Mouse (Mus musculus): ENCODE data around the gene Borcs7. TPM values are rescaled to one million over a fixed set of nuclear protein-coding genes. Genes with fewer than 3 reads are reported as not detected.

Borcs7 gene
- polyA plus RNA-seq, 1 experiment from 2014 or later, result 16.2 TPM

DNA sequence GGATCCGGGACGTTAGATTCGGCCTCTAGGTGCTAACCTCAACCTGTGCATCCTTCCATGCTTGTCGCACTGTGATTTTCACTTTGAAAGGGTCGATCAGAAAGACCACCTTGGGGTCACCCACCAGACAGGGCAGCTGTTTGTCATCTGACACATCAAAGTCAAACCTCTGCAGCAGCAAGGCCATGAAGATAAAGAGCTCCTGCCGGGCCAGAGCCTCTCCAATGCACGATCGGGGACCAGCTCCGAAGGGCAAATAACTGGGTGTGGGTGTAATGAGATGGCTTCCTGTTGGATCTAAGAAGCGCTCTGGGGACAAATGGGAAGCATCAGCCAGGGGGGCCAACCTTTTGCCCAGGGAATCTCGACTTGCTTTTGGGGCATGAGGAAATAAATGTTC lies 22.4 kb upstream of the Borcs7 start:
- 37% methylated on average over 11 of the region's 11 CpGs for WGBS
- Histone ChIP-seq H3K9ac (no peak overlapping the region), H3K9me3 (no peaks in the 10 kb centered on the region), H3K4me2 (no peak overlapping the region), H3K4me1 (no peaks in the 10 kb centered on the region), H3K36me3 (no peaks in the 10 kb centered on the region), H3K27ac (no peak overlapping the region), H3K27me3 (0 out of 2 replicates have a peak, but pooled peaks cover 3% of the 10 kb centered on the region), H3K4me3 (no peak overlapping the region)
- no peak for ATAC-seq (ENCODE audit: borderline replicate concordance, extremely low read depth, low FRiP score, low TSS enrichment)

DNA sequence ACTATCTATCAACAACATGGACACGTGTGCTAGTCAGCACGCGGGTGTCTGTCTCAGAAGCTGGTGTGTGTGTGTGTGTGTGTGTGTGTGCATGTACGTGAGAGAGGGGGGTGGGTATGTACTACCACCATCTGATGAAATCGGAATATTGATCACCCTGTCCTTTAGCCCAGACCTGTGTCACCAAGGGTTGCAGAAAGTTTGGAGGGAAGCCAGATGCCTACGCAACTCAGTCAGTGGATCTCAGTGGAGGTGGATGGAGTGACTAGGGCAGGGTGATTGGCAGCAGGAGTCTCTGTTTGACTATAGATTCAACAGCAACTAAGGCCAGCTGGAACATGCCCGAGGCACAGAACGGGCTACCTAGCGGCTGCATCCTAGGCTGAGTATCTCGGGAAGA lies 21.4 kb upstream of the Borcs7 start:
- H3K27ac ChIP-seq, result no peak overlapping the region
- no peaks in the 10 kb centered on the region for H3K9me3 ChIP-seq
- 0 out of 2 replicates have a peak, but pooled peaks cover 3% of the 10 kb centered on the region for H3K27me3 ChIP-seq
- no peaks in the 10 kb centered on the region for H3K4me1 ChIP-seq
- 79% methylated on average over 10 of the region's 10 CpGs for WGBS
- no peak overlapping the region for H3K4me2 ChIP-seq
- no peak for ATAC-seq (ENCODE audit: borderline replicate concordance, extremely low read depth, low FRiP score, low TSS enrichment)
- H3K4me3 ChIP-seq, result no peak overlapping the region
- no peaks in the 10 kb centered on the region for H3K36me3 ChIP-seq
- H3K9ac ChIP-seq, result no peak overlapping the region

DNA sequence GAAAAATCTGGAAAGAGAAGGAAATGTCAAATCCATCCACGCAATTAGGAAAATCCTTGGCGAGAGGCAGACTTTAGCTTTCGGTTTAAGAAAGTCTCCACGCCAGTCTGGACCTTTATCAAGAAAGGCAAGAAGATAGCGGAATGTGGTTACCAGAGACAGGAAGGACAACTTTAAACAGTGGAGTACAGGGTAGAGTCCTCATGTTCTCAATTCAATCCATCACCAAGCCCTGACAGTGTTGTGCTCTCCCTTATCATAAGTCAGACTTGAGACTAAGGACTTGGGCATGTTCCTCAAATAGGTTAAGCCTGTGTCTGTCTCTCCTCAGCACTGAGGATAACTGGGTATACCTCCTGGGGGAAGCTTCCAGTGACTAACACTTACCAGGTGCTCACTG lies 19.9 kb upstream of the Borcs7 start:
- no peak overlapping the region for H3K27ac ChIP-seq
- no peaks in the 10 kb centered on the region for H3K36me3 ChIP-seq
- H3K9me3 ChIP-seq, result no peaks in the 10 kb centered on the region
- H3K9ac ChIP-seq, result no peak overlapping the region
- H3K4me2 ChIP-seq, result no peak overlapping the region
- 51% methylated on average over 5 of the region's 5 CpGs for WGBS
- 0 out of 2 replicates have a peak, but pooled peaks cover 3% of the 10 kb centered on the region for H3K27me3 ChIP-seq
- no peaks in the 10 kb centered on the region for H3K4me1 ChIP-seq
- no peak for ATAC-seq (ENCODE audit: borderline replicate concordance, extremely low read depth, low FRiP score, low TSS enrichment)
- no peak overlapping the region for H3K4me3 ChIP-seq

DNA sequence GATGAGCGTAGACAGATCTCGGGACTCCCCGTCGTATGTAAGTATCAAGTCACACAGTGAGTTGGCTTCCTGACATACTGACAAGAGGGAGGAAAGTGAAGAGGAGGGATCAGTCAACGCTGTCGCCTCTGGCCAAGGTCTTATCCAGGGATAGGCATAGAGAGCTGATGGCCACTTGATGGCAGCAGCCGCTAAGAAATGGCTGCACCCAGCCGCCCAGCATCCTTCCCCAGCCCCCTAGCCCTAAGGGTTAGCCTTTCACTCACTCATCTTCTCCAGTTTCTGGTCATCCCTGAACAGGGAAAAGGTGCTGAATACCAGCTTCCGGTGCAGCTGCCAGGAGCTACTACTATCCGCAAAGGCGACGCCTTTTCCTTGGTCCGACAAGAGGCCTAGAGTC lies 19.0 kb upstream of the Borcs7 start:
- no peak overlapping the region for H3K4me3 ChIP-seq
- ATAC-seq (ENCODE audit: borderline replicate concordance, extremely low read depth, low FRiP score, low TSS enrichment), result peak; percentile 64; the same call in 1 of the 2 replicates
- 0 out of 2 replicates have a peak, but pooled peaks cover 3% of the 10 kb centered on the region for H3K27me3 ChIP-seq
- no peak overlapping the region for H3K27ac ChIP-seq
- no peak overlapping the region for H3K4me2 ChIP-seq
- H3K9ac ChIP-seq, result no peak overlapping the region
- 23% methylated on average over 13 of the region's 13 CpGs for WGBS
- H3K4me1 ChIP-seq, result no peaks in the 10 kb centered on the region
- H3K36me3 ChIP-seq, result no peaks in the 10 kb centered on the region
- H3K9me3 ChIP-seq, result no peaks in the 10 kb centered on the region

DNA sequence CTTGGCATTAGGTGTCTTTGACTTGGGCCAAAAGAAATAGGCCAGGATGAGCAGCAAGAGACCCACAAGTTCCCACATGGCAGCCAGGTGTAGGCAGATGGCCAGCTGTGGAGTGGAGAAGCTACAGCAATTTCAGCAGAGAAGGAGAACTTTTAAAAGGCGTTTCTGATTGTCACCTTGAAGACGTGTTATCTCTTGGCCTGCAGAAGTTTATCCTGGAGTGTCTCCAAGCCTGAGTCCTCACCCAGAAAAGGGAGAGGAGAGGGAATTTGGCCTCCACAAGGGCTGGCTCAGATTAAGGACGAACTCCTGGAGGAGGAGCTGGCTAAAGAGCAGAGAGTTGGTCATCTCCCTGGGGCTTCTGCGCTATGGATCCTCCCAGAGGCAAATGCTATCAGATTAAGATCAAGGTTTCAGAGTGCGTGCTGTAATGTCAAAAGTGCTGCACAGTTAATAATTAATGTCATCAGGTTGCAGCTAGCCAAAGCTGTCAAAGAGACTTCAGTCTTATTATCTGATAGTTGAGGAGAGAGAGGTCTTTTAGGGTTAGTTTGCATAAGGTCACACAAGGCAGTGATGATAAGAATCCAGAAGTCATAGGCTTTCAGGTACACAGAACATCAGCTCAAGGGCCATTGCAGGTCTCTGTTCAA lies 16.8 kb upstream of the Borcs7 start, which contains the start of gene Cyp17a1:
TSS of gene Cyp17a1 (minus strand) at position 407 of the 653 bp plus-strand sequence.
- Histone ChIP-seq H3K4me2 (no peak within 1 kb of the TSS), H3K4me1 (no peaks in the 10 kb centered on the region), H3K9ac (no peak within 1 kb of the TSS), H3K4me3 (no peak within 1 kb of the TSS), H3K9me3 (no peaks in the 10 kb centered on the region), H3K27ac (no peak within 1 kb of the TSS), H3K27me3 (0 out of 2 replicates have a peak, but pooled peaks cover 3% of the 10 kb centered on the region), H3K36me3 (no peaks in the 10 kb centered on the region)
- ATAC-seq (ENCODE audit: borderline replicate concordance, extremely low read depth, low FRiP score, low TSS enrichment), result no peak
- WGBS, result 27% methylated on average over 5 of the region's 5 CpGs

DNA sequence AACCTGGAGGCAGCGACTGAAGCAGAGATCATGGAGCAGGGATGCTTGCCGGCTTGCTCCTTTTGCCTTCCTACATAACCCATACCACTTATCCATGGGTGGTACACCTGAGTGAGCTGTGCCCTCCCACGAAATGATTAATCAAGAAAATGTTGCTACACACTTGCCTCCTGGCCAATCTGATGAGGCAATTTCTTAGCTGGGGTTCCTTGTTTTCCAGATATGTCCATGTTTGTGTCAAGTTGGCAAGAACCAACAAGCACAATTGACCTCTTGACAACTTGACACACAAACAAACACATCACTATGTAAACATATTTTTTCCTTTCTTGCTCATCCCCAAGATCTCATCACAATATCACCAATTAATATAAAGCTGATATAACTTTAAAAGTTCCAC lies 14.1 kb upstream of the Borcs7 start:
- H3K36me3 ChIP-seq, result no peaks in the 10 kb centered on the region
- no peaks in the 10 kb centered on the region for H3K9me3 ChIP-seq
- H3K4me3 ChIP-seq, result no peak overlapping the region
- H3K4me1 ChIP-seq, result no peaks in the 10 kb centered on the region
- WGBS, result 76% methylated on average over 3 of the region's 3 CpGs
- H3K27ac ChIP-seq, result no peak overlapping the region
- no peak for ATAC-seq (ENCODE audit: borderline replicate concordance, extremely low read depth, low FRiP score, low TSS enrichment)
- no peaks in the 10 kb centered on the region for H3K27me3 ChIP-seq
- H3K9ac ChIP-seq, result no peak overlapping the region
- no peak overlapping the region for H3K4me2 ChIP-seq

DNA sequence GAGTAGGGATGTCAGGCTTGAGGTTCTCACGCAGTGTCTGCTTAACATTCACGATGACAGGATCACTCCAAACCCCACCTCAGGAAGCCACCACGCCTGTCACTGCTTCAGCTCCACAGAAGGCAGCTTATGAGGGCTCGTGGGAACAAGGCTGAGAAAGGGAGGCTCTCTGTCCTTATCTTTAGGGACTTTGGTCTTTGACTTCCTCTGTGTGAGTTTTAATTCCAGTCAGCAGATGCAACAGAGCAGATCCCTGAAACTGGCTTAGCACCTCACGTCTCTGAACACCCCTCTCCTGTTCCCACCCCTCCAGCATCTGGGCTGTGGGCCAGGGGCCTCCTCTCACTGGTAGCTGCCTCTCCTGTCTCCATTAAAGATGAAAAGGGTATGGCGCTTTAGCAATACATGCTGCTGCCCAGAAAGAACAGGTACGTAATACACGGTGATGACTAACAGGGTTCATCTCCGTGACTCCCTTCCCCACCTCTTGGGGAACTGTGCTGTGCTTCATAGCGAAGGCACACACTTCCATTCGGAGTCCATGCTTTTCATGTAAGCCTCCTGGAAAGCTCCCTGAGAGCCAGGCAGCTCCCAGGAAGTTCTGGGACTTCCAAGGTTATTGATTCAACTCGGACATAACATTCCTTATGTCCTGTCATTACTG lies 9.9 kb upstream of the Borcs7 start:
- no peaks in the 10 kb centered on the region for H3K9me3 ChIP-seq
- no peak overlapping the region for H3K4me2 ChIP-seq
- 51% methylated on average over 12 of the region's 12 CpGs for WGBS
- no peaks in the 10 kb centered on the region for H3K27me3 ChIP-seq
- H3K4me3 ChIP-seq, result no peak overlapping the region
- H3K36me3 ChIP-seq, result no peaks in the 10 kb centered on the region
- no peak overlapping the region for H3K27ac ChIP-seq
- no peak overlapping the region for H3K9ac ChIP-seq
- no peaks in the 10 kb centered on the region for H3K4me1 ChIP-seq
- ATAC-seq (ENCODE audit: borderline replicate concordance, extremely low read depth, low FRiP score, low TSS enrichment), result no peak

DNA sequence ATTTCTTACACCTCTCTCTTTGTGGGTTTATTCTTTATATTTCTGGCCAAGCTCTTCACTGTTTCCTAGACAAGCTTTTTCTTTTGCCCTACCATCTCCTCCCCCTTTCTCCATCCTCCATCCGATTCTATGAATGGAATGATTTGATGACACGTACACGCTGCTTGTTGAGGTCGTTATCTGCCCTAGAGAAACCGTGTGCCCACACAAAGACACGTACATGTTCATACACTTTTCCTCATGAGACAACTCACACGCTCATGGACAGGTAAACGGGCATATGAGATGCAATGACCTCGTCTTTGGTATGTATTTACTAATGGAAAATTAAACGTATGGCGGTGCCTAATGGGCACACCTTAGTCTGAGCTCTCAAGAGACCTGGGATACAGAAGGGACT lies 681 bp downstream of the Borcs7 start:
- H3K4me1 ChIP-seq, result peaks cover 10% of the 10 kb centered on the region
- no peaks in the 10 kb centered on the region for H3K27me3 ChIP-seq
- ATAC-seq (ENCODE audit: borderline replicate concordance, extremely low read depth, low FRiP score, low TSS enrichment), result no peak
- no peaks in the 10 kb centered on the region for H3K36me3 ChIP-seq
- H3K27ac ChIP-seq, result peak overlapping the region; percentile 67; the same call in 1 of the 2 replicates
- H3K9me3 ChIP-seq, result no peaks in the 10 kb centered on the region
- H3K4me3 ChIP-seq, result peak overlapping the region; percentile 70
- H3K9ac ChIP-seq, result peak overlapping the region; percentile 64
- 69% methylated on average over 11 of the region's 11 CpGs for WGBS
- peak overlapping the region; percentile 68 for H3K4me2 ChIP-seq

DNA sequence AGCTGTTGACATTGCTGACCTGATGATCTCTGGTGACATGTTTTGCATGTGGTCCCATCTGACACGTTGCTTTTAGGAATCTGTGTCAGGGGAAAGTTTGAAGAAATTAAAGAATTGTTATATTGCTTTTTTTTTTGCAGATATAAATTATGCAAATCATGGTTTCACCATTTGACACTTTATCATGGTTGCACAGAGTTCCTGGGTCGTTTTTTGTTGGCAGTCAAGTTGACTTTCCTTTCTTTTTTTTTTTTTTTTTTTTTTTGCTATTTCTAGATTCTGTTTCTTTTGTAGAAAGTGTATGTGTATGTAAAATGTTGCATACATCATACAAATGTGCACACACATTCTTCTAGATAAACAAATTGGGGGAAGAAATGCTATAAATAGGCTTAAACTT lies 1.4 kb downstream of the Borcs7 start:
- Histone ChIP-seq H3K4me2 (no peak overlapping the region), H3K27ac (no peak overlapping the region), H3K36me3 (no peaks in the 10 kb centered on the region), H3K4me3 (no peak overlapping the region), H3K9me3 (no peaks in the 10 kb centered on the region), H3K27me3 (no peaks in the 10 kb centered on the region), H3K9ac (no peak overlapping the region), H3K4me1 (peaks cover 10% of the 10 kb centered on the region)
- no peak for ATAC-seq (ENCODE audit: borderline replicate concordance, extremely low read depth, low FRiP score, low TSS enrichment)
- 53% methylated on average over 2 of the region's 2 CpGs for WGBS

DNA sequence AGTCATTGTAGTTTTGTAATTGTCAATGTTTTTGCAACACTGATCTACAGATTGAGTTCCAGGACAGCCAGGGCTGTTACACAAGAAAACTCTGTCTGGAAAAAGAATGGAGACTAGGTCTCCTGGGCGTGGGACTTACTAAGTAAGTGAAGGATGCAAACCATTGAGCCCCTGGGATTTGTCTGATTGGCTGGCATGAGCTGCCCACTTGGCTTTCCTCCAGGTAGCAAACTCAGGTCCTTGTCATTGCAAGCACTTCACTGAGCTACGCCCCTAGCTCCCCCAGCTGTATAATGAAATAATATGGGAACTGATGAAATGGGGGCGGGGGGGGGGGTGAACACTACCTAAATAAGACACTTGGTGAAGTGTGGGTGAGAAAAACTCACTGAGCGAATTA lies 3.4 kb downstream of the Borcs7 start:
- H3K4me1 ChIP-seq, result peaks cover 10% of the 10 kb centered on the region
- no peak overlapping the region for H3K4me3 ChIP-seq
- no peak overlapping the region for H3K9ac ChIP-seq
- WGBS, result 78% methylated on average over 4 of the region's 4 CpGs
- H3K36me3 ChIP-seq, result no peaks in the 10 kb centered on the region
- H3K9me3 ChIP-seq, result no peaks in the 10 kb centered on the region
- no peak for ATAC-seq (ENCODE audit: borderline replicate concordance, extremely low read depth, low FRiP score, low TSS enrichment)
- H3K27me3 ChIP-seq, result no peaks in the 10 kb centered on the region; the same call in 1 of the 2 replicates
- no peak overlapping the region for H3K4me2 ChIP-seq
- no peak overlapping the region for H3K27ac ChIP-seq

DNA sequence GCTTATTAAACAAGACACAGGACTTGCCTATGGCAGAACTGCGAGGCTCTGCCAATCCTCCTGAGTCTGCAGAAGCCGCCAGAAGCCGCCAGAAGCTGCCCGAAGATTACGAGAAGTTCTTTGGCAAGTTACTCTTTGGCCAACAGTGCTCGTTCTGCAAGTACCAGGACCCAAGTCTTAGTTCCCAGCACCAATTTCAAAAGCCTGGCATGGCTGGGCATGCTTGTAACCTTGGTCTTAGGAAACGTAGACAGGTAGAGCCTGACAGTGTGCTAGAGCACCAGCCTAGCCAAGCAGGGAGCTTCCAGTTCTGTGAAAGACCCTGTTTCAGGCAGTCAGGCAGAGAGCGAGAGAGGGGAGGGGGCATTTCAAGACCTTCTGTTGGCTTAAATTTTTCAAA lies 6.8 kb downstream of the Borcs7 start:
- Histone ChIP-seq H3K4me1 (no peaks in the 10 kb centered on the region), H3K4me2 (no peak overlapping the region), H3K9me3 (no peaks in the 10 kb centered on the region), H3K27me3 (no peaks in the 10 kb centered on the region; the same call in 1 of the 2 replicates), H3K36me3 (peaks cover 3% of the 10 kb centered on the region; the same call in 1 of the 2 replicates), H3K4me3 (no peak overlapping the region), H3K27ac (no peak overlapping the region), H3K9ac (no peak overlapping the region)
- WGBS, result 92% methylated on average over 8 of the region's 8 CpGs
- ATAC-seq (ENCODE audit: borderline replicate concordance, extremely low read depth, low FRiP score, low TSS enrichment), result no peak

DNA sequence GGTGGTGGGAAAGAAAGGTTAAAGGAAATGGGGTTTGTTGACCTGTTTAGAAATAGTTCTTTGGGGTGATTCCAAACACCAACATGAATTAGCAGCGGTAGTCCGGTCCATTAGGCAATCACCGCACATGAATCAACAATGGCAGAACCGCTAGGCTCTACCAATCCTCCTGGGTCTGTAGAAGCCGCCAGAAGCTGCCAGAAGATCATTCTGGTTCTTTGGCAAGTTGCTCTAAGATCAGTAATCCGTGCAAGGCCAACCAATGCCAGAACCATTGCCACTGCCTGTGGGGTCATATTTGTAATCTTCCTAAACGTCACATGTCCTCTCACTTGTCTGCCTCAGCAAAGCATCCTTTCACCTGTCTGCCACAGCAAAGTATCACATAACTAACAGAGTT lies 7.2 kb downstream of the Borcs7 start:
- Histone ChIP-seq H3K4me3 (no peak overlapping the region), H3K9me3 (no peaks in the 10 kb centered on the region), H3K9ac (no peak overlapping the region), H3K4me1 (no peaks in the 10 kb centered on the region), H3K4me2 (no peak overlapping the region), H3K27ac (no peak overlapping the region), H3K27me3 (no peaks in the 10 kb centered on the region; the same call in 1 of the 2 replicates), H3K36me3 (peaks cover 3% of the 10 kb centered on the region; the same call in 1 of the 2 replicates)
- 88% methylated on average over 7 of the region's 7 CpGs for WGBS
- ATAC-seq (ENCODE audit: borderline replicate concordance, extremely low read depth, low FRiP score, low TSS enrichment), result no peak

All from lung, embryonic 15.5 days (tissue).